Mouse (Mus musculus): ENCODE measurements at regions not wholly inside any gene's neighbourhood (a gene's known extent, or its start where the extent isn't known, plus 50 kb on each side); places are given as distances from the start of the nearest gene placed in this dataset.
A peak's percentile ranks its signal among the peaks of the same experiment; 100 is the strongest.
"Not testable (repeated sequence)": the region's sequence is repeated elsewhere in the genome, so short reads cannot be mapped to it uniquely, and the experiment has no call there.

DNA sequence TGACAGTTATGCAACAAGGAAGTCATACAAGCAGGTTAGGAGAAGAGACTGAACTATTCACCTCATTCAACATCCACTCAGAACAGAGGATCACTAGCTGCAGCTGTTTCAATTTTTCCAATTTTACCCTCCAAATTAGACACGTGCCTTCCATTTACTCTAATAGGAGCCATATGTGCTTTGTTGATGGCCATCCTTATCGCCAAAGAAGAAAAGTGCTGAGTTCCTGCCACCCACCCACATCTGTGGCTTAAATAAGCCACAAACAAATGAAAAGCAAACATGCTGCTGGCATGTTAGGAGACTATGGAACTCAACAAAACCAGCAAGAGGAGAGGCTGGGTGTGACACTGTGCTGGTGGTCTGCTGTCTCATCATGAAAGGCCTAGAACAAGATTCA, 1786.1 kb downstream of the 9330182O14Rik start:
- no peak for DNase-seq (ENCODE audit: low spot score)

DNA sequence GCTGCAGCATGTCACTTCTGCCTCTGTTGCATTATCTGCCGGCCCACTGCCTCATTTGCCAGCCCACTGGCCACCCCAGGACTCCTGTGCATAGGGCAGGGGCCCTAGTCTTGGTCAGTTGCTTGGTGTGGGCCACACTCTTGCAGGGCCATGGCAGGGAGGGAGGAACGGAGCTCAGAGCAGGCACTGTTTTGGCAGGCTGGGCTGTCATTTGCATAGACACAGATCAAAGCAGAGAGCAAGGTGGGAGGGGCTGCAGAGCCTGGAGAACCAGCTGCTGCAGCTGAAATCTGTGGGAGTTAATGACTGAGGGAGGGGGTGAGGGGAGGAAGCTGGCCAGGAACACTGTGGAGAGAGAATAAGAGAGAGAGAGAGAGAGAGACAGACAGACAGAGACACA, 1802.5 kb downstream of the 9330182O14Rik start:
- DNase-seq (ENCODE audit: low spot score): no peak

DNA sequence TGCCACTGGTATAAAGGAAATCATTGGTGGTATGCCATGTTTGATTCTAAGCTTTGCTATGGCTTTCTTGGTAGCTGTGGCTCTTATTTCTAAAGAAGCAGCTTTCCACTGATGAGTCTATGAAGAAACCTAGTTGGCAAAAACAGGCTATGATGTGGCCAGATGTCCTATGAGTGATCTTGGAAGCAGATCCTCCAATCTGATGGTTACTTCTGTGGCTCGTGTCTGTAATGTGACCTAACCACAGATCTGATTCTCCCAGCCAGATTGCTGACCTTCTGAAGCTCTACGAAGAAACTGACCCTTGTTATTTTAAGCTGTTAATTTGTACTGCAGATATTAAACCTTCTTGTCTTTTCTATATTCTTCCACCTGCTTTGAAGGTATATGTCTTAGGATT, 1811.1 kb downstream of the 9330182O14Rik start:
- DNase-seq (ENCODE audit: low spot score): no peak

DNA sequence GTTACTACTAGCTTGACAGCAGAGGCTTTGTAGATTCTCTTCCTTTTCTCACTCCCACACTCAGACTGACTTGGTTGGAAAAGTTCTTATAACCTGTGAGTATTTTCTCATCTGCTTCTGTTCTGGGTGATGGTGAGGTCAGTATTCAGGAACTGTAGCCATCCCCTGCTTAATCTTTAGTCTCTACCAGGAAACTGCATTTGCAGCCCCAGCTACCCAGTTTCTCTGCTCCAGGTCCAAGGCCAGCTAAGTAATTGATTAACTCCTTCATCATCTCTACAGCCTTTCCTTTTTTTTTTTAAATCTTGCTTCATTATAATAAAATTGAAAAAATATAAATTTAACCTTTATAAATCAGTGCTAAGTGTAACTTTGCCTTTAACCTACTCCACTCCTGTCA, 1813.7 kb downstream of the 9330182O14Rik start:
- DNase-seq (ENCODE audit: low spot score): no peak

DNA sequence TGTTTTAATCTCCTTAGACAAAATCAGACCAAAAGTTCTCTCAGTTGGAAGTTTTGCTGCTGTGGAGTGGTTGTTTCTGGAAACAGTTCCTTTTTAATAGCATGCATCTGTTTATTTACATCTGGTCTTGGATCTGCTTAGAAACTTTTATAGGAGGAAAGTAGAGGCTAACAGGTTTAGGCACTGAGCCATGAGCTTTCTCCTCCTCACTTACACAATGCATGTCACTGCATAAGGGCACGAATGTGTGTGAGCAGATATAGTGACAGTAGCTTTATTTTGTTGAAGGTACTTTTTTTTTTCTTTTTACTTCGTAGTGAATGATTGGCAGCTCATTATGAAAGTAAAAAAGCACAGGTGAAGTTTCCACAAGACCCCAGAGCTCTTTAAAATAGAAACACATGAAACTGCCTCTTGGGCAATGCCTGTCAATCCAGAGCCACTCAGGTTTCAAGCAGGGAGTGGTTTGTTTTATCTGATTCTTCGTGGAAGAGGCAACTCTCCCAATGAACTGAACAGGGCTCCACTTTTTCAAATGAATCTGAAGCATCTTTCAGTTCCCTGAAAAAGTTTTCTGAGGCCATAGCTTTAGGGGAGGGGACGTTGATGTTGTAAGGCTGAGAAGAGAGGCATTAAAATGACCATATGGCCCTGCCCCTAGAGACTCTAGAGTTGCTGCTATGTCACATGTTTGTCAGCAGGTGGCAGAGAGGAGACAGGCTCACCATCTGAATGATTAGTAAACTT, 1814.4 kb downstream of the 9330182O14Rik start:
- DNase-seq (ENCODE audit: low spot score): no peak

DNA sequence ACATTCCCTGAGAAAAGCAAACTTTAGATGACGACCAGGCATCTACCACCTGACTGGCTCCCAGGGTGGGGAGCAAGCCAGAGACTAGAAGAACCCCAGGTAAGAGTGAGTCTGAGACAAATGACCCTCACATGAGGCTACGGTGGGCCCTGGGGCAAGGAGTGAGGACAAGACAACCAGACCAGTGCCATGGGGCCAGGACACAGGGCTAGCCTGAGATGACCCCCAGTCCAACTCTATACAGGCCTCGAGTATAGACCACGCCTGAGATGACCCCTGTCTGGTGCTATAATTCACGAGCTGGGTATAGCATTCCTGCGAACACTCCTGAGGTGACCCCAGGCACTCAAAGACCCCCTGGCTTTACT, 1814.9 kb downstream of the 9330182O14Rik start:
- no peak for DNase-seq (ENCODE audit: low spot score)

DNA sequence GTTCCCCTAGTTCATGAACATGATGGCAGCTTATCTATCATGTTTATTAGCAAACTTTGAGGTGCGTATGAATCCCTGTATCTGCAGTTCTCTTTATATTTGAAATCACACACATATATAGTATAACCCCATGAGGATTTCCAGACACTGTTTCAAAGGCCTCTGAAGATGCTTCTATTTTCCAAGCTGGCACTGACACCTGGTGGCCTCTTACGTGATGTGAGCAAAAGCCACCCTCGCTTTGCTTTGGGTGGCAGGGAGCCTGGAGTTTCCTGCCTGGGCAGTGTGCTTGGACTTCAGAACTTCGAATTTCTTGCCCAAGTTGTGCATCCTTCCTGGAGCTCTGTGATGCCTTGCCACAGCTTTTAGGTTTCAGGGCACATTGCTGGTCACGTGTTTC, 1817.1 kb downstream of the 9330182O14Rik start:
- no peak for DNase-seq (ENCODE audit: low spot score)

DNA sequence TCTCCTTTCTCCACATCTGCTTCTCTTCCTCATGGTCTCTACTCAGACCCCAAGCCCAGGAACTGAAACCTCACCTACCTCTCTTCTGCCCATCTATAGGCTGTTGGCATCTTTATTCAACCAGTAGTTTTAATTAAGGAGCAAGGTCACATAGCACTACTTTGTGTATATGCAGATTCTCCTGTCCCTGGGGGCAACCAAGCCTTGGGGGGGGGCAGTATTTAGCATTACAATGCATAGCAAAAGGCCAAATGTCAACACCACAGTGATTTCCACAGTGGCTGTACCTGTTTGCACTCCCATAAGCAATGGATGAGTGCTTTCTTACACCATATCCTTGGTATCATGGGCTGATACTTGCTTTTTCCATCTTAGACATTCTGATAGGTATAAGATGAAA, 1826.4 kb downstream of the 9330182O14Rik start:
- no peak for DNase-seq (ENCODE audit: low spot score)

DNA sequence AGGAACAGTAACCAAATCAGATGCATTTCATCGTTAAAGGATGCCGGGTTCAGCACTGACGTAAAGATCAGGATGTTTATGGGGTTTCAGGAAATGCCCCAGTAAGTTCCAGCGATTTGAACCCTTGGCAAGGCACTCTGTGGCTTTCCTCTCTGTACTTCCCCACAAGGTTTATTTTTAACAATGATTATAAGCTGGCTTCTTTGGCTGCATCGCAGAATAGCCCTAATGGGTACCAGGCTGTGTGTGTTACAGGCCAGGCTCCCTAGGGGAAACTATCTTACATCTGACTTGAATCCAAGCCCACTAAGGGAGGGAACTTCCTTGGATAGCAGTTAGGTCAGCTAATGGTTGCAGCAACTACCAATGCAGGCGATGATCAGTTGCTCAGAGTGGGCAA, 1836.7 kb downstream of the 9330182O14Rik start:
- DNase-seq (ENCODE audit: low spot score): no peak

DNA sequence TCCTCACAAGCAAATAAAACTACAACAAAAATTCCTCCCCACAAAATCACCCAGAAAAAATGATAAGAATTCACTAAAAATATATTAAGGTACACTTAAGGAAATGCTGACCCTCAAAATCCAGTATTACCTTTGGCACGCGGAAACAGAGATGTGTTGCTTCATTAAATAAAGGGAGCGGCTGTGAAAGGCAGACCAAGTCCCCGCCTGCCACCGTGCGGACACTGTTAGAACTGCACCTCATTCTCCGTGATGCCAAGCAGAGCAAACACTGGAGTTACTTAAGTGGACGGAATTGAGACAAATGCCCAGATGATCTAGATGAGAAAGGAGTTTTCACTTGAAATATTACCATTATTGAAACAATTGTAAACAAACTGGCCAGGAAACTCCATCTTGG, 1839.1 kb downstream of the 9330182O14Rik start:
- DNase-seq (ENCODE audit: low spot score): peak; percentile 63

DNA sequence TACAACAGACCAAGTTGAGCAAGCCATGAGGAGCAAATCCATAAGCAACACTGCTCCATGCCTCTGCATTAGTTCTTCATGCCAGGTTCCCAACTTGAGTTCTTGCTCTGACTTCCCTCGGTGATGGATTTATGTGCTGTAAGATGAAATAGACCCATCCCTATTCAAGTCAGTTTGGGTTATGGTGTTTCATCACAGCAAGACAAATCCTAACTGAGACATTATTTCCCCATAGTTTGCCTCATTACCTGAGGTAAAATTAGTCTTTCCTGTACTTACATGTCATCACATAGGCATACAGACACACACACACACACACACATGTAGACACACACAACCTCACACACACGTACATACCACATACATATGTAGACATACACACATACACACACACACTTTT, 1843.0 kb downstream of the 9330182O14Rik start:
- no peak for DNase-seq (ENCODE audit: low spot score)

DNA sequence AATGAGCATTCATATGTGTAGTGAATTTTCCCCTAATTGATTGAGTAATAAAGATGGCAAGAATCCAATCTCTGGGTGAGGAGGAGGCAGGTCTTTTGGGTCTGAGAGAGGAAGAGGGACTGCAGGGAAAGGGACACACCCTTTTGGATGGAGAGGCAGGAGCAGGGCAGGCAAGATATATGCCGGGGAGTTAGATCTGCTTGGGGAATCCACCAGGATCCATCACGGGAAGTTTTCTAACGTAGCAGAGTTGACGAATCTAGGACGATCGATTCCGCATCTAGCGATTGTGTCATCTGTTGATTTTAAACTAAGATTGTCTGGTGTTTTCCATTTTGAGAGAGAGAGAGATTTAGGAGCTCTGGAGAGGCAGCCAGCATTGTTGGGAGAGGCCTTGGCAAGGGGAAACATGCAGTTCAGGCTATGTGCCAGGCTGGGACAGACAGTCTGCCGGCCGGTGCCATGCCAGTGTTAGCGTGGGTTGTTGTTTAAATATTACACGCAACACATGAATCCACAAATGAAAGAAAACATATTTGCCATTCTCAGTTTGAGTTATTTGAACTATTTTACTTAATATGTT, 1843.6 kb downstream of the 9330182O14Rik start:
- DNase-seq (ENCODE audit: low spot score): no peak

DNA sequence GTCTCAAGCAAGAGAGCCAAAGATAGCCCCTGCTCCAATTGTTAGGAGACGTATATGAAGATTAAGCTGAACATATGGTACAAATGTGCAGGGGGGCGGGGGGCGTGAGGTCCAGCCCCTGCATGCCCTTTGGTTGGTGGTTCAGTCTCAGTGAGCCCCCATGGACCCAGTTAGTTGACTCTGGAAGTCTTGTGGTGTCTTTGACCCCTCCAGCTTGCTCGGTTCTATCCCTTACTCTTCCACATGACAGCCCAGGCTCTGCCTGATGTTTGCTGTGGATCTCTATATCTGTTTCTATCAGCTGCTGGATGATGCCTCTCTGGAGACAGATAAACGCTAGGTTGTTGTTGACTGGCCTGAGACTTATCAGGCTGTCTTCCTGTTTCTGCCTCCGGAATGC, 1849.1 kb downstream of the 9330182O14Rik start:
- no peak for DNase-seq (ENCODE audit: low spot score)

DNA sequence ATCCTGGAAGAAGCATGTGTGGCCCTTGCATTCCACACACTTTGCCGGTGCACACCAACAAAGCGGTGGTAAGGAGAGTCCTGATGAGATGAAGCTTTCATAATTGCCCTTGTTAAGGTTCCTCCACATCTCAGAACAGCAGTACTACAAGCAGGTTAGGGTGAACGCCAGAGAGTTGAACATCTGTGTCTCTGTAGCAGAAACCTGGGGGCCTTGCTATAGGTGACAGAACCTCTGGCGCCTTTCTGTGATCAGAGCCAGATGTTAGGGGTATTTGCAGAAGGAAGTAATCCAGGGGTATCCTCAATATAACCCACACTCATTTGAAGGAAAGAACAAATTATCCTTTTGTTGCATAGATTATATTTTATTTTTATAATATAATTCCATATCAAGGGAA, 1850.1 kb downstream of the 9330182O14Rik start:
- DNase-seq (ENCODE audit: low spot score): no peak

DNA sequence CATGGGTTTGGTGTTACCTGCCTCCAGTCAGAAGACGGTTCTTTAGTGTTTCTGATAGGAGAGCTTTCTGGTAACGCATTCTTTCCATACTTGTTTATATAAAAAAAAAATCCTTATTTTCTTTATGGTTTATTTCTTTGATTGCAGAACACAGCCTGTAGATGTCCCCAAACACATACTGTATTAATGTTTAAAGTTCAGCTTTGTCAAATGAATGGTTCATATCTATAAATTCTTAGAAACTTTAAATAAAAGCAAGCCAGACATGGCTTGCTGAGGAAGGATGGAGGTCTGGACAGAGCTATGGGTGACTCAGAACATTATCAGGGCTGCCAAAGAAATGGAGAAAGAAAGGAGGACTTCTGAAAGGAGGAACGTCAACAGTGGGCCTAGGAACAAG, 1852.1 kb downstream of the 9330182O14Rik start:
- DNase-seq (ENCODE audit: low spot score): no peak

DNA sequence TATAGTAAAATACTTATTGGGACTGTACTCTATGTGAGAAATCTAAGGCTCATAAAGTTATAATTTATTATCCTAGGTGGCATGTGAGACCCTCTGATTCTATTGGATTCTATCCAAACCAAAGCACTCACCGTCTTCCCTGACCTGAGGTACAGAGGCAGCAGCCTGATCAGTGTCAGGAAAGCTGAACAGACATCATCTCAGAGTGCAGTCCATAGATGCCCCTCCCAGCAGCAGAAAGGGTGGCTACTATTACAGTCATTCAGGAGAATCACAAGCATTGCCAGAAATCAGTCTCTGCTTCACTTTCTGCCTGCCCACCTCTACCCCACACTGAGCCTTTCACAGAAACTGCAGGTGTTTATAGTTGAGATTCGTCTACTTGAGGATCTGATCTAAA, 1854.9 kb downstream of the 9330182O14Rik start:
- DNase-seq (ENCODE audit: low spot score): no peak

DNA sequence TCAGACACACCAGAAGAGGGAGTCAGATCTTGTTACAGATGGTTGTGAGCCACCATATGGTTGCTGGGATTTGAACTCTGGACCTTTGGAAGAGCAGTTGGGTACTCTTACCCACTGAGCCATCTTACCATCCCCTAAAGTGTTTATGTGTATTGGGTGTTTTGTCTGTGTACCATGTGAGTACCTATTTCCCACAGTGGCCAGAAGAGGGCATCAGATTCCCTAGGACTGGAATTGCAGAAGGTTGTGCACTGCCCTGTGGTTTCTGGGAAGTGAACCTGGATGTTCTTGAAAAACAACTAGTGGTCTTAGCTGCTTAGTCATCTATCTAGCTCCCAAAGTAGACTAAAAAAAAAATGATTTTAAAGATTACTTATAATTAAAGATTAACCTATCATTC, 1857.7 kb downstream of the 9330182O14Rik start:
- DNase-seq (ENCODE audit: low spot score): no peak

DNA sequence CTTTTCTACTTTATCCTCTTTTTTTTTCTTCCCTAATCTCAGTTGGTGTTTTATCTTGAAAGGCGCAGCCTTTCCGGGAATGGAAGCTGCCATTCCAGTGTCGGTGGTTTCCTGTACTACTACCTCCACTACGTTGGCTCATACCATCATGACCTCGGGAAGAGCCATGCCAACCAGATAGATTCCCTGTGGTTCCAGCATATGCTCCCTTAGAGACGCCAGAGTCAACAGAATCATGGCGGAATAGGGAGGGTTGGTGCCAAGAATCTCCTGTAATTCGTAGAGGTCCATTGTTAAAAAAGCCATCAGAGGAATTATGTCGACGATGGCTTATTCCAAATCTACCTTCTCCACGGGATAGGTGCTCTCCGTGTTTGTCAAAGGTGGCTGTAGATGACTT, 1898.1 kb downstream of the 9330182O14Rik start:
- not testable (repeated sequence) for DNase-seq (ENCODE audit: low spot score)

DNA sequence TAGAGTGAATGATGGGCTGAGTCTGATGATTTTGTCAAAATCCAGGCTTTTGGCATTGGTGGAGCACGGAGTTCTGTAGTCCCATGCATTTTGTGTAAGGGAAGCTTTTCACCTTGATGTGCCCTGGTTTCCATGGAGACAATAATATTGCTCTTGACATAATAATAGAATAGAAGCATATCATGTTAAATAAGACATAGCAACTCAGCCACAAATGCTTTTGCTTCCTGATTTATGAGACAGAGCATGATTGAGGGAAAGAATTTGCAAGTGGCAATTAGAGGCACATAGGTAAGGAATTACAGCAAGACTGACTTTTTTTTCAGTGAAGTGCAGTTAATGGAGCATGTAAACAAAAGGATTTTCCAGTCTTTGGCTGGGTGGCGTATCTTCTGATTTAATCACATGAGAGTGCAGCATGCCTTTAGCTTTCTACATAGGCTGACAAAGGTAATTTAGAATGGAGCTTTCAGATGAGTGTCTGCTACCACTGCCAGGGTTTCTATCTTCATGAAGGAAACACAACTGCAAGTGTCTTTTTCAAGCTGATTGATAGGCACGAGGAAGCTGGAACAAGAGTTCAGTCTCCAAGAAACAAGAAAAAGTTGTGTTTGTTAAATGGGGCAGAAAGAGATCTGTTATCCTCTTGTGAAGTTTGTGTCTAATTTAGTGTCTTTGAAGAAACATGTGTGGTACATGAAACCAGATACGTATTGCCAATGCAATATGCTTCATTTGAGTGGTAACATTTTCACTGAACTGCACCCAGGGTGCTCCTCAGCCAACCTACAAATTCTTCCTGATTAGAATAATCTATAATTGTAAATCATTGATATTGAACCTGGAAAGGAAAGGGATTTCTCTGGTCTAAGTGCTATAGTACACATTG, 1913.2 kb downstream of the 9330182O14Rik start:
- no peak for DNase-seq (ENCODE audit: low spot score)

DNA sequence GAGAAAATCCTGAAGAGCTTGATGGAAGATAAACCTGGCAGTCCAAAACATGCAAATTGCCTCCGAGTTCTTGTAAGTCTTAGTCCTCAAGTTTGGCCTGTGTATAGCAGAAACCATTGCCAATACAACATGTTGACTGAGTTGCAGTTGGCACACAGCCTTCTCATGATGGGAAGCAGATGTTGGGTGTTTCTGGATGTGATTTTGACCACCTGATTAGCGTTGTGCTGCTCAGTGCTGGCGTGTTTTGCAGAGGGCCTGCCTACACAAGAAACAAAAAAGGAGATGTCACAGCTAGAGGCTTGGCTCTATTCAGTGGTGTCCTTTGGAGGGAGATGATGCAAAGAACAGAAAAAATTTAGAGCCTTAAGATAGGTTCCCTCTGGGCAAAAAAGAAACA, 1922.6 kb downstream of the 9330182O14Rik start:
- DNase-seq (ENCODE audit: low spot score): no peak

DNA sequence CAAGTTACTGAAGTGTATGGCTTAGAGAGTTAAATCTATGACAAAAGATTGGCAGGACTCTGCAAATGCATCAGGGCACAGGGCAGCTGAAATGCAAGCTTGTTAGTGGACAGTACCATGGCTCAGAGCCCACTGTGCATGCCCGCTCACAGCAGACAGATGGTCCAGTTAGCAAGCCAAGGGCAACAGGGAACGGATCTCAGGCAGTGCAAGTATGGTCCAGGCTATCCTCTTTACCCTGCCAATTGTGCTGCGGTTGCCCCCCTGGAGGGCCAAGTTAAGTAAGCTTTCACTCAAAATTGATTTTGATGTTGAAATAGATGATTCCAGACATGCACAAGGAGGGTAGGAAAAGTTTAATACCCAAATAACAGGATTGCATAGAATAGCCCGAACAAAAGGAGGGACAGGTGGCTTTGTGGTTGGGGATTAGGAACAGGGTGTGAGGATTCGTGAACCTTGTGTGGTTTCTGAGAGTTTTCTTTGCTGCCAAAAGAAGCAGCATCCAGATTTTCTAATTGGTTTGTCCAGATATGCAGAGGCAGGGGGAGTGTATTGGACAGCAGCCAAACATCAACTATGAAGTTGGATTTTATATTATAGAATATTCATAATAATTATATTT, 1934.2 kb downstream of the 9330182O14Rik start:
- DNase-seq (ENCODE audit: low spot score): no peak

DNA sequence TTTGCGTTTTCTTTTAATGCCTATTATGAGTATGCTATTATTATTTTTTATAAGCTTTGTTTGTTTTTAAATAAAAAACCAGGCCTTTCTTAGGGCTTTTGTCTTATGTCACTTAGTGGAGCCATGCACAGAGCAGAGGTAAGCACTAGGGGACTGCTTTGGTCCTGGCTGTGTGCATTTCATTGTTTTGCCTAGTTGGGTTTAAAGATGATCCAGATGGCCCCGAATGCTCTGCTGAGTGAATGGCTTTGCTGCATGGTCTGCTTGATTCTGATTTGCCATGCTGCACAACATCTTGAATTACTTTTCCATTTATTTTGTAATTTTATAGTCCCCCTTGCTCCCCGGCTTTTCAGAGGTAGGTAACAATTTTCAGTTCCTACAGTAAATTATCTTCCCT, 1934.9 kb downstream of the 9330182O14Rik start:
- DNase-seq (ENCODE audit: low spot score): no peak

DNA sequence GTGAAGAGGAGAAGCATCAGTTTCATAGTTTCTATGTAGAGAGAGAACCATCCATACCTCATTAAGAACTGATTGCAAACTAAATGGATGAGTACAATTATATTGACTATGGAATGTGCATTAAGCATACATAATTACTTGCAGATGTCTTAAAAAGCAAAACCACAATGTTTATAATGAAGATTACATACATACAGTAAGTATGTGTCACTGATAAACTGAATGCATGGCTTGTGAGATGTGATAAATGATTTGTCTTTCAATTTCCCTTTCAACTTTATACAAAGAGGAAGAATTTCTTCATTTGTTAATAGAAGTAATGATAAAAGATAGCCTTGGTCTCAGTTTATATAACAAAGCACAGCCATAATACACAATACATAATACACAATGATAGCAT, 1939.3 kb downstream of the 9330182O14Rik start:
- no peak for DNase-seq (ENCODE audit: low spot score)

Measured in T-cell, adult 2 months (primary cell).